Mouse (Mus musculus) monocyte, adult 2 months (primary cell): Measurements from ENCODE around the gene Il17rd.

ENCODE experiments used
- DNase-seq, 2 experiments: peaks; one replicate each; pipeline ENCODE4 v3.0.0; 2022; ENCODE audit warnings: low spot score in 2 of 2, low read depth in 1 of 2

Gene Il17rd

GRCm38 (mm10) chr14:27038783-27039182 is at the start of gene Il17rd:
Il17rd (plus strand) TSS chr14:27038941.
- peak; percentile 22 to 63 for DNase-seq

DNA sequence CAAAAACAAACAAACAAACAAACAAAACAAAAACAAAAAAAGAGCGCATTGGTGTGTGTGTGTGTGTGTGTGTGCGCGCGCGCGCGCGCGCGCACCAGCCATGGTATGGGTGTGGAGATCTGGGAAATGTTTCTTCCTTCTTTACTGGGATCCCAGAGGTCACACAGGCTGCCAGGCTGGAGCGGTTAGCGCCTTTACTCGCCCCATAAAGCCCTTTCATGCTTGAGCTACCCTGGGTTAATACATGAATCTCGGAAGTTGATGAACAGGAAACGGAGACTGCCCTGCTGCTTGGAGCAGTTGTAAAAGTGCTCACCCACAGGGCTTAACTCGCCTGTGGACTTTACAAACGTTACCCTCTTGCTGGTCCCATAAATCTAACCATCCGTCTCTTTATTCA is 47.1 kb upstream of the Il17rd start:
- no peak for DNase-seq

GRCm38 (mm10) chr14:26993427-26993826 is 45.3 kb upstream of the Il17rd start:
- no peak for DNase-seq

- peak; percentile 10 to 34 for DNase-seq
Measured at GRCm38 (mm10) chr14:26994211-26994741, 44.5 kb upstream of the Il17rd start, which contains the start of gene Hesx1. Hesx1 (plus strand) TSS chr14:26994416.

- DNase-seq: no peak
Measured at GRCm38 (mm10) chr14:26996257-26996656, 42.5 kb upstream of the Il17rd start.

GRCm38 (mm10) chr14:27000386-27000785 is 38.4 kb upstream of the Il17rd start:
- no peak for DNase-seq

DNA sequence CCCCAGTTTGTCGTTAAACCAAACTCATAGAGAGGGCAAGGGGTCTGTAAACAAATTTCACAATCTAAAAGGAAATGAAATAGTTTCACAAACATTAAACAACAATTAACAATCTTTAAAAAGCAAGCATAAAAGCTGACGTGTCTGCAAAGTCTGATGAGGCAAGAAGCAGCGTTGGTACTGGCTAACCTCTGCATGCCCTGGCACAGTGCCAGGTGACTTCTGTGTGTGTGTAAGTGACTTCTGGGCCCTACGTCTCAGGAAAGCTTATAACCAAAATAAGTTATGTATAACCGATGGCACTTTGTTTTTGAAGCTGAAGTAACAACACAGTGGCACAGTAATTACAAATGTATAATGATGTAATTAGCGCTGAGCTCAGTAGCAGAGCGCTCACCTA is 33.8 kb upstream of the Il17rd start:
- DNase-seq: no peak

DNA sequence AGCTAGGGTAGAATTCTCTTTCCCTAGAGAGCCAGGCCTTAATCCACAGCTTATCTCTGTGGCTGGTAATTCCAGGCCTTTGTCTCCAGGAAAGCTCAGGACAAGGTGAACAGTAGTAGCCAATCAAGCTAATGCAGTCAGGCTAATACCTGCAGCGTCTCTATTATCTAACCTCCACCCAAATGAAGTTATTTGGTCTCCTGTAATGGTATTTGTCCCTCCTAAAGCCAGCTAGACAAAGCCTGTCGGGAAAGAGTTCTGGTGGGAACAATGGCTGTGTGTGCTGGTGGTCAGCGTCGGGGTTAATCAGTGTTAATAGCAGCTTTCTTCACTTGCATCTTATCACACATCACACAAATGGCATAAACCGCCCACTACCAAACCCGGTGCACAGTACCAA is 32.8 kb upstream of the Il17rd start:
- DNase-seq: no peak

DNA sequence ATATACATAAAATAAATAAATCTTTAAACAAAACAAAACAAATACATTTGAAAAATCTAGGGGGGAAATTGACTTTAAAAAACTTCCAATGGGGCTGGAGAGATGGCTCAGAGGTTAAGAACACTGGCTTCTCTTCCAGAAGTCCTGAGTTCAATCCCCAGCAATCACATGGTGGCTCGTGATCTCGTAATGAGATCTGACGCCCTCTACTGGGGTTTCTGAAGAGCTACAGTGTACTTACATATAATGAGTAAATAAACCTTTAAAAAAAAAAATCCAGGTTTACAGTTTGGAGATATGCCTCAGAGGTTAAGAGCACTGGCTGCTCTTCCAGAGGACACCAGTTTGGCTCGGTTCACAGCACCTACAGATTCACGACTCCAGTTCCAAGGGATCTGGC is 27.2 kb upstream of the Il17rd start:
- DNase-seq: no peak

- DNase-seq: no peak
Measured at GRCm38 (mm10) chr14:27013658-27014057, 25.1 kb upstream of the Il17rd start.

DNA sequence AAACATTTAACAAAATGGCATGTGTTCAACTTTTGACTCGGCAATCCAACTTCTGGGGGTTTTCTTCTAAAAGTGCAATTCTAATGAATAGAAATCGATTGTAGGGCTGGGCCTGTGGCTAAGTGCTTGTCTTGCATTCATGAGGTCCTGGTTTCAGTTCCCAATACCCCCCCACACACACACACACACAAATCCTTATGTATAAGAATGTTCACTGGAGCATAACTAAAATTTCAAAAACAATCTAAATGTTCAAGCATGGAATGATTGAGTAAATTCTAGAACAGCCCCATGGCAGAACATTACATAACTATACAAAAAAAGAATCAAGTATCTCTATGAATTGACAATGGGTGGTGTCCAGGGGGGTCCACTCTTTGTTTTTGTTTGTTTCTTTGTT is 20.8 kb upstream of the Il17rd start:
- DNase-seq: no peak

DNA sequence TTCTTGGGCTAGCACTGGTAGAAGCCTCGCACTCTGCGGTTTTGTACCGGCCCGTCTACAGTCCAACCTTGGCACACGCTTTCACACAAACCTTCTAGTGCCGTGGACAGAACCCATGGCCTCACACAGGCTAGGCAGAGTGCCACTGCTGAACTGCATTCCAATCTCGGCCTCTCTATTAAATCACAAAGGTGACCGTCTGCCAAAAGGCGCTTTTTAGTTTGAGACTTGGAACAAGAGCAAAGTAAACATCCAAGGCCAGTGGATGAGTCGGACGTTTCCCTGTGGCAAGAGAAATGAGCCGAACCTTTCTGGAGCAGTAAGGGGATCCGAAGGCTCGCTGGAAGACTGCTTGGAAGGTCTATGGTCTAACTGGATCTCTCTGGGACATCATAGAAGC is 18.9 kb upstream of the Il17rd start:
- no peak for DNase-seq

DNA sequence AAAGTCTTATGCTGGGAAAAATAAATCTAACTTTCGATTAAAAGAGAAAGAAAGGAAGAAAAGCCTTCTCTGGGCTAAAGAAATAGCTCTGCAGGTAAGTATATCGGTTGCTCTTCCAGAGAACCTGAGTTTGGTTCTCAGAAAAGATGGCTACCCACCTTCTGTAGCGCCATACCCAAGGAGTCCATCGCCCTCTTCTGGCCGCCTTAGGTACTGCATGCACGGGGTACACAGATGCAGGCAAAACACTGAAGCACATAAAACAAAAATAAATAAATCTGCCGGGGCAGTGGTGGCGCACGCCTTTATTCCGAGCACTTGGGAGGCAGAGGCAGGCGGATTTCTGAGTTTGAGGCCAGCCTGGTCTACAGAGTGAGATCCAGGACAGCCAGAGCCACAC is 15.9 kb upstream of the Il17rd start:
- DNase-seq: peak in 1 of 2 experiments; percentile 28

- DNase-seq: no peak
Measured at GRCm38 (mm10) chr14:27024664-27025063, 14.1 kb upstream of the Il17rd start.

- DNase-seq: no peak
Measured at GRCm38 (mm10) chr14:27029771-27030173, 9.0 kb upstream of the Il17rd start.

- DNase-seq: peak; percentile 17 to 60
Measured at GRCm38 (mm10) chr14:27031142-27031541, 7.6 kb upstream of the Il17rd start.

DNA sequence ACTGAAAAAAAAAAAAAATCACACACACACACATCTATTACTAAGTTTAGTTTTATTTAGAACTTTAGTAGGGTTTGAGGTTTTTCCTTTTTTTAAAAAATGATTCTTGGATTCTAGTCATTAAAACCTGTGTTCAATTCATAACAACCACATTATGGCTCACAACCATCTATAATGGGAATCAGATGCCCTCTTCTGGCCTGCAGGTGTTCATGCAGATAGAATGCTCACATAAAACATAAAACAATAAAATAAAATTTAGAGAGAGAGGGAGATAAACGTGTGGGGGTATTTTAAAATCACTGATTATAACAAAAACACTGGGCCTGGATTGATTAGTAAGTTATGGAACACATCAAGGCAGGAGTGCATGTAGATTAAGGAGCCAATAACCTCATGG is 1.2 kb upstream of the Il17rd start:
- no peak for DNase-seq

DNA sequence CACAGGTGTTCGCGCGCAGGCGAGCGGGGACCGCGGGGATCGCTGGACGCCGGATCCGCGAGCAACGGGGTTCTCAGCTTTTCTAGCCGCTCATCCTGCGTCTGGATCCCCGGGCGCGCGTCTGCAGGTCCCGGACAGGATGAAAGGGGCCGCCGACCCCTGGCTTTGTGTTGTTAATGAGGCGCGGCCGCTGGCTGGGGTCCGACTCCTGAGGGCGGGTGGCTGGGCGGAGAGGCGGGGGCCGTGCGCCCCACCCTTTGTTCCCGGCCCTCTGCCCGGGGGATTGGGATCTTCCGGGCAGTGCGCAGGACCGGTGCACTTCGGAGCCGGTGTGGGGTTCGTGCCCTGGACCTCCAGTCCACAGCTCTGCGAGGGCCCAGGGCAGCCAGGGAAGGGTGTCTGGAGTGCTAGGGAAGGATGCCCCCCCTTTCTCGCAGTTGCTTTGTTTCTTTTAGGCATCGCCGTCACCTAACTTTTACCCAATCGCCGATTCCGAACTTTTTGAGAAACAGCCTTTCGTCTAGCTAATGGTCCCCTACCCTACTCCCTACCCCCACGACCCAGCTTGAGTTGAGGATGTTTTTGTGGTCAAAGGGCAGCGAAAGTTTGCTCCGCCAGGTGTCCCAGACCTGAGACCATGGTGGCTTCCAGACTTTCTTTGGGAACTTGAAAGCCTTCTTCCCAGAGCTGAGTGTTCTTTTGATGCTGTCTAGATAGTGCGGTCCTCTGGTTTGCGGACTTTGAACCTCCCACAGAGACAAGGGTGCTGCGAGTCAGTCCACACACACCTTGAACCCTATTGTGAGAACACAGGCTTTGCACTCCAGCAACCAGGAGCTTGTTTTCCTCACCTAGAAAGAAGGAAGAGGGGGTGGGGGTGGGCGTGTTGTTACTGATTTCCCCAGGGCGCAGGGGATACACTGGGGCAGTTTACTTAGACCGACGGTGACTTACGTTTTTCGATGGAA is 824 bp downstream of the Il17rd start:
- no peak for DNase-seq

DNA sequence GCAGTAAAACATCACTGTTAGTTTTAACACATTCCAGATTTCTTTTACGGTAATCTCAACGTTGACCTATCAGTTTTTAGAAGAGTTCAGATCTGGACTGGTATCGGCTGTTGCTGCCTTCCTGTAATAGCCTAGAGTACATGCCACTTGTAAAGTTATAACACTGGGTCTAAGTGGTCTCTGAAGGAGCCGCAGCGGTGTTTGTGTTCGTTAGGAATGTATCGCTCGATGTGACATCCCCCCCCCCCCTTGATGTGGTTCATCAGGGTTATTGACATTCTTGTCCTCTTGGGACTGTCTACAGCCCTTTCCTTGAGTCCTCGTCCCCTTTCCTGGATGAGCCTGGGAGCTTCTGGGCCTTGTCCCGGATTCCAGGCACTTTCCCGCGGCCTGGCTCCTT is 1.7 kb downstream of the Il17rd start:
- no peak for DNase-seq

DNA sequence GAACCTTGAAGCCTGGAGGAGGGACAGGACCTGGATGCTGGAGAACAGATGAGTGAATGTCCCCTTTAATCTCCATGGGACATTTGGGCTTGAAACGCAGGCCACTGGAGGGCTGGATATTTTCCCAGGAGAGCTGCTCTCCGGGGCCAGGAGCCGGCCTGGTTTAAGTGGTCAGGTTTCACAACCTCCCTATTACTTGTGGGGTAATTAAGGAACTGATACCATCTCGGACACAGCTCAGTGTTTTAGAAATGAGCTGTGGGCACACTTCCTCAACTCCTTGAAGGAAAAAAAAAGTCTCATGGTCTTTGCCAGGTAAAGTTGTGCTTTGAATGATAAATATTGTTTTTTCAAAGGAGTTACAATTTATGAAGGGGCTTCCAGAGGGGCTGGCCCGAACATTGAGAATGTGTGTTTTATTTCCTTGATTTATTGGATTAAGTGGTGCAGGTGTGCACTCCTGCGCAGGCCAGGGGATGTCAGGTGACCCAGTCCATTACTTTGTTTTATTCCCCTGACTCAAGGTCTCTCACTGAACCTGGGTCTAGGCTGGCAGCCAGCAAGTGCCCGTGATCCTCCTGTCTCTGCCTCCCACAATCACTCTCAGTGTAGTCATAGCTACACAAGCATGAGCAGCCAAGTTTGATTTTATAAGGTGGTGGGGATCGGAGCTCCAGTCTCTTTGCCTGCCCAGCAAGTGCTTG is 3.7 kb downstream of the Il17rd start:
- peak; percentile 14 to 21 for DNase-seq

DNA sequence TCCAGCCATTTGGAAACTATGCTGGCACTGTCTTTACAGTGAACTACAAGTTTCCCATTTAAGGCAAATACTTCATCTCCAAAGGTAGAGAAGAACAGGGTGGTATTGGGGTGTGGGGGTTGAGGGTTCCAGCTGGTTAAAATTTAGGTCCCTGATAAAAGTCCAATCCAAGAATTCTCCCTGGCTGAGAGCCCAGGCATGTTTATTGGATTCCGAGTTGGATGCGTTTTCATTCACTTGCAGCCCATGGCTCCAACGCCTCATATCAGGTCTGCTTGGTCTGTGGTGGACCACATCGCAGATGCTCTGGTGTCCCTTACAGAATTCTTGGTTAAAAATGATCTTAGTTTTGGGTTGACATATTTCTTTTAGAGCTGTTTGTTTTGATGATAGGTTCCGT is 4.7 kb downstream of the Il17rd start:
- no peak for DNase-seq
